Mouse (Mus musculus): ENCODE measurements at regions not wholly inside any gene's neighbourhood (a gene's known extent, or its start where the extent isn't known, plus 50 kb on each side); places are given as distances from the start of the nearest gene placed in this dataset.

- Histone ChIP-seq H3K27me3 (ENCODE audit: insufficient read depth, low read length) (no peaks in the 10 kb centered on the region), H3K9me3 (ENCODE audit: low read length) (no peaks in the 10 kb centered on the region), H3K4me1 (ENCODE audit: insufficient read depth) (no peaks in the 10 kb centered on the region), H3K36me3 (ENCODE audit: insufficient read depth) (no peaks in the 10 kb centered on the region), H3K4me2 (ENCODE audit: low read depth) (no peak overlapping the region), H3K4me3 (ENCODE audit: low read depth, low read length) (no peak overlapping the region), H3K9ac (no peak overlapping the region), H3K27ac (ENCODE audit: low read depth, low read length) (no peak overlapping the region)
- TF ChIP-seq CTCF (IDR thresholded peaks at IDR 0.05; ENCODE audit: low read depth), result no peak
- ATAC-seq (no peak), DNase-seq (no peak)
- 62% methylated on average over 2 of the region's 2 CpGs for WGBS
Observed at GRCm38 (mm10) chr1:189156906-189157305, 149.3 kb upstream of the Kctd3 start.

GRCm38 (mm10) chr1:189154376-189154775 is 146.7 kb upstream of the Kctd3 start:
- H3K27me3 ChIP-seq (ENCODE audit: insufficient read depth, low read length), result no peaks in the 10 kb centered on the region
- H3K9me3 ChIP-seq (ENCODE audit: low read length), result no peaks in the 10 kb centered on the region
- WGBS, result 93% methylated on average over 2 of the region's 2 CpGs
- TF ChIP-seq CTCF (IDR thresholded peaks at IDR 0.05; ENCODE audit: low read depth), result no peak
- H3K4me3 ChIP-seq (ENCODE audit: low read depth, low read length), result no peak overlapping the region
- no peak for ATAC-seq
- H3K36me3 ChIP-seq (ENCODE audit: insufficient read depth), result no peaks in the 10 kb centered on the region
- H3K9ac ChIP-seq, result no peak overlapping the region
- no peak overlapping the region for H3K4me2 ChIP-seq (ENCODE audit: low read depth)
- H3K27ac ChIP-seq (ENCODE audit: low read depth, low read length), result no peak overlapping the region
- DNase-seq, result no peak
- no peaks in the 10 kb centered on the region for H3K4me1 ChIP-seq (ENCODE audit: insufficient read depth)

GRCm38 (mm10) chr1:189153150-189153549 is 145.5 kb upstream of the Kctd3 start:
- DNase-seq (no peak), ATAC-seq (no peak)
- Histone ChIP-seq H3K4me2 (ENCODE audit: low read depth) (no peak overlapping the region), H3K27ac (ENCODE audit: low read depth, low read length) (no peak overlapping the region), H3K9ac (no peak overlapping the region), H3K27me3 (ENCODE audit: insufficient read depth, low read length) (no peaks in the 10 kb centered on the region), H3K9me3 (ENCODE audit: low read length) (no peaks in the 10 kb centered on the region), H3K4me1 (ENCODE audit: insufficient read depth) (no peaks in the 10 kb centered on the region), H3K4me3 (ENCODE audit: low read depth, low read length) (no peak overlapping the region), H3K36me3 (ENCODE audit: insufficient read depth) (no peaks in the 10 kb centered on the region)
- WGBS, result 86% methylated on average over 10 of the region's 10 CpGs
- TF ChIP-seq CTCF (IDR thresholded peaks at IDR 0.05; ENCODE audit: low read depth), result no peak

GRCm38 (mm10) chr1:189142982-189143451 is 135.4 kb upstream of the Kctd3 start:
- Histone ChIP-seq H3K4me3 (ENCODE audit: low read depth, low read length) (no peak overlapping the region), H3K9me3 (ENCODE audit: low read length) (no peaks in the 10 kb centered on the region), H3K27me3 (ENCODE audit: insufficient read depth, low read length) (no peaks in the 10 kb centered on the region), H3K27ac (ENCODE audit: low read depth, low read length) (no peak overlapping the region), H3K4me2 (ENCODE audit: low read depth) (no peak overlapping the region), H3K4me1 (ENCODE audit: insufficient read depth) (no peaks in the 10 kb centered on the region), H3K36me3 (ENCODE audit: insufficient read depth) (no peaks in the 10 kb centered on the region), H3K9ac (no peak overlapping the region)
- DNase-seq (no peak), ATAC-seq (no peak)
- TF ChIP-seq CTCF (IDR thresholded peaks at IDR 0.05; ENCODE audit: low read depth), result no peak
- 47% methylated on average over 9 of the region's 9 CpGs for WGBS

GRCm38 (mm10) chr1:189142551-189142950 is 134.9 kb upstream of the Kctd3 start:
- H3K27me3 ChIP-seq (ENCODE audit: insufficient read depth, low read length), result no peaks in the 10 kb centered on the region
- H3K9me3 ChIP-seq (ENCODE audit: low read length), result no peaks in the 10 kb centered on the region
- H3K4me2 ChIP-seq (ENCODE audit: low read depth), result no peak overlapping the region
- no peak overlapping the region for H3K9ac ChIP-seq
- WGBS, result 74% methylated on average over 7 of the region's 7 CpGs
- H3K27ac ChIP-seq (ENCODE audit: low read depth, low read length), result no peak overlapping the region
- DNase-seq (no peak), ATAC-seq (no peak)
- H3K36me3 ChIP-seq (ENCODE audit: insufficient read depth), result no peaks in the 10 kb centered on the region
- no peak for TF ChIP-seq CTCF (IDR thresholded peaks at IDR 0.05; ENCODE audit: low read depth)
- no peaks in the 10 kb centered on the region for H3K4me1 ChIP-seq (ENCODE audit: insufficient read depth)
- no peak overlapping the region for H3K4me3 ChIP-seq (ENCODE audit: low read depth, low read length)

- no peaks in the 10 kb centered on the region for H3K27me3 ChIP-seq (ENCODE audit: insufficient read depth, low read length)
- no peak for TF ChIP-seq CTCF (IDR thresholded peaks at IDR 0.05; ENCODE audit: low read depth)
- no peak overlapping the region for H3K27ac ChIP-seq (ENCODE audit: low read depth, low read length)
- H3K36me3 ChIP-seq (ENCODE audit: insufficient read depth), result no peaks in the 10 kb centered on the region
- no peaks in the 10 kb centered on the region for H3K4me1 ChIP-seq (ENCODE audit: insufficient read depth)
- no peaks in the 10 kb centered on the region for H3K9me3 ChIP-seq (ENCODE audit: low read length)
- 91% methylated on average over 9 of the region's 9 CpGs for WGBS
- ATAC-seq (no peak), DNase-seq (no peak)
- no peak overlapping the region for H3K9ac ChIP-seq
- no peak overlapping the region for H3K4me3 ChIP-seq (ENCODE audit: low read depth, low read length)
- no peak overlapping the region for H3K4me2 ChIP-seq (ENCODE audit: low read depth)
Observed at GRCm38 (mm10) chr1:189141694-189142093, 134.1 kb upstream of the Kctd3 start.

- ATAC-seq, result no peak
- DNase-seq, result no peak
Observed at GRCm38 (mm10) chr1:189136731-189137385, 129.2 kb upstream of the Kctd3 start.

More at GRCm38 (mm10) chr1:189136731-189137385, 129.2 kb upstream of the Kctd3 start:
- Histone ChIP-seq H3K4me3 (ENCODE audit: low read depth, low read length) (no peak overlapping the region), H3K36me3 (ENCODE audit: insufficient read depth) (no peaks in the 10 kb centered on the region), H3K4me2 (ENCODE audit: low read depth) (no peak overlapping the region), H3K9me3 (ENCODE audit: low read length) (no peaks in the 10 kb centered on the region), H3K27ac (ENCODE audit: low read depth, low read length) (no peak overlapping the region), H3K4me1 (ENCODE audit: insufficient read depth) (no peaks in the 10 kb centered on the region), H3K27me3 (ENCODE audit: insufficient read depth, low read length) (no peaks in the 10 kb centered on the region), H3K9ac (no peak overlapping the region)
- 72% methylated on average over 7 of the region's 7 CpGs for WGBS
- no peak for TF ChIP-seq CTCF (IDR thresholded peaks at IDR 0.05; ENCODE audit: low read depth)
